Comparison of ENCODE assay signal across 11 mouse cellular contexts in the genomic region with DNA sequence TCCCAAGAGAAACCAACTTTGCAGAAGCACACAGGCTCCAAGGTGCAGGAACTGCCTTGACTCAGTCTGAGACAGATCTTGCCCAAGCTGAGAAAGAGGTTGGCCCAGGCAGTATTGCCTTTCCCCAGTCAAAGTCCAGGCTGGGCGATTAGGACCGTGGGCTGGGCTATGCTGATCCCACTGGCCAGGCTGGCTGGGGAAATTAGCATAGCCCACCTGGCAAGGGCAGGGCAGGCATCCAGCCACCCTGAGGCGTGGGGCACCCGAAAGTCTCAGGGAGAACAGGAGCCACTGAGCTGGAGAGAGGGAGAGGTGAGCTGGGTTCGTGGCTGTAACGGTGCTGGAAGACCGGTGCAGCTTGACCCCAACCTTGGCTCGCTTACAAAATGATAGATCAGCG. TPM values are rescaled to one million over a fixed set of nuclear protein-coding genes. Genes with fewer than 3 reads are reported as not detected.
A peak's percentile ranks its signal among the peaks of the same experiment; 100 is the strongest.
DNase-seq lines count a peak whose midpoint lies in the region; ATAC-seq lines count a peak whose summit lies in the region.
"Had no signal": no experiment of that assay in that cellular context is flagged by ENCODE, and none has a peak within 500 bp of the region (broad histone marks: within the 10 kb centered on the region; RNA-seq: fewer than 3 reads in every experiment).

No protein-coding gene starts in this region.

- peaks cover 5% of the 10 kb centered on the region; the same call in 1 of the 2 replicates for H3K4me1 ChIP-seq in hindbrain, embryonic 13.5 days (replicated peaks)
- H3K4me1 ChIP-seq in hindbrain, embryonic 11.5 days (replicated peaks; ENCODE audit: control insufficient read depth, insufficient read depth, low read length): no peaks in the 10 kb centered on the region
- peaks cover 5% of the 10 kb centered on the region for H3K4me1 ChIP-seq in neural tube, embryonic 15.5 days
- H3K4me1 ChIP-seq in intestine, embryonic 16.5 days (ENCODE audit: control insufficient read depth, insufficient read depth, low read length): peaks cover 13% of the 10 kb centered on the region; the same call in 1 of the 2 replicates

- WGBS in hindbrain, embryonic 13.5 days: 37% methylated on average over 9 of the region's 9 CpGs
- 41% methylated on average over 9 of the region's 9 CpGs for WGBS in hindbrain, embryonic 11.5 days
- WGBS in neural tube, embryonic 15.5 days: 34% methylated on average over 9 of the region's 9 CpGs
- WGBS in intestine, embryonic 16.5 days: 26% methylated on average over 9 of the region's 9 CpGs

- no peak overlapping the region for H3K9ac ChIP-seq in hindbrain, embryonic 13.5 days
- H3K9ac ChIP-seq in hindbrain, embryonic 11.5 days (ENCODE audit: low read depth, low read length): no peak overlapping the region
- H3K9ac ChIP-seq in neural tube, embryonic 15.5 days (replicated peaks): no peak overlapping the region
- peak overlapping the region; percentile 40; the same call in 1 of the 2 replicates for H3K9ac ChIP-seq in intestine, embryonic 16.5 days (ENCODE audit: low read depth, low read length)
- H3K9ac ChIP-seq: liver, embryonic 14.5 days; neural tube, embryonic 13.5 days had no signal

- peak overlapping the region; percentile 19; the same call in 1 of the 2 replicates for H3K4me2 ChIP-seq in hindbrain, embryonic 13.5 days
- H3K4me2 ChIP-seq in hindbrain, embryonic 11.5 days (replicated peaks; ENCODE audit: low read depth, low read length): no peak overlapping the region
- H3K4me2 ChIP-seq in neural tube, embryonic 15.5 days: peak overlapping the region; percentile 40
- H3K4me2 ChIP-seq in intestine, embryonic 16.5 days (ENCODE audit: low read depth, low read length): peak overlapping the region; percentile 50
- H3K4me2 ChIP-seq: neural tube, embryonic 13.5 days had no signal

- H3K9me3 ChIP-seq in hindbrain, embryonic 13.5 days: no peaks in the 10 kb centered on the region
- no peaks in the 10 kb centered on the region for H3K9me3 ChIP-seq in hindbrain, embryonic 11.5 days (ENCODE audit: control insufficient read depth, low read length)
- no peaks in the 10 kb centered on the region for H3K9me3 ChIP-seq in neural tube, embryonic 15.5 days (replicated peaks)
- H3K9me3 ChIP-seq in intestine, embryonic 16.5 days (ENCODE audit: control insufficient read depth, low read length): no peaks in the 10 kb centered on the region
- H3K9me3 ChIP-seq: neural tube, embryonic 13.5 days had no signal

- no peak overlapping the region for H3K4me3 ChIP-seq in hindbrain, embryonic 13.5 days
- no peak overlapping the region for H3K4me3 ChIP-seq in hindbrain, embryonic 11.5 days (ENCODE audit: low read depth, low read length)
- H3K4me3 ChIP-seq in neural tube, embryonic 15.5 days (replicated peaks): no peak overlapping the region
- peak overlapping the region; percentile 22 for H3K4me3 ChIP-seq in intestine, embryonic 16.5 days (ENCODE audit: low read length)
- H3K4me3 ChIP-seq: neural tube, embryonic 13.5 days had no signal

- H3K27ac ChIP-seq in hindbrain, embryonic 13.5 days: no peak overlapping the region
- H3K27ac ChIP-seq in hindbrain, embryonic 11.5 days (ENCODE audit: low read depth, low read length): no peak overlapping the region
- no peak overlapping the region for H3K27ac ChIP-seq in neural tube, embryonic 15.5 days (replicated peaks)
- peak overlapping the region; percentile 57 for H3K27ac ChIP-seq in intestine, embryonic 16.5 days (ENCODE audit: low read length)
- H3K27ac ChIP-seq: liver, embryonic 14.5 days; neural tube, embryonic 13.5 days had no signal

- H3K36me3 ChIP-seq in hindbrain, embryonic 13.5 days: no peaks in the 10 kb centered on the region
- H3K36me3 ChIP-seq in hindbrain, embryonic 11.5 days (ENCODE audit: control insufficient read depth, insufficient read depth, low read length): no peaks in the 10 kb centered on the region
- H3K36me3 ChIP-seq in neural tube, embryonic 15.5 days: no peaks in the 10 kb centered on the region
- H3K36me3 ChIP-seq in intestine, embryonic 16.5 days (ENCODE audit: control insufficient read depth, insufficient read depth, low read length): no peaks in the 10 kb centered on the region
- H3K36me3 ChIP-seq: neural tube, embryonic 13.5 days had no signal

- 0 out of 2 replicates have a peak, but pooled peaks cover 6% of the 10 kb centered on the region for H3K27me3 ChIP-seq in hindbrain, embryonic 13.5 days
- no peaks in the 10 kb centered on the region for H3K27me3 ChIP-seq in hindbrain, embryonic 11.5 days (ENCODE audit: control insufficient read depth, insufficient read depth, low read length)
- H3K27me3 ChIP-seq in neural tube, embryonic 15.5 days (replicated peaks): 0 out of 2 replicates have a peak, but pooled peaks cover 2% of the 10 kb centered on the region
- no peaks in the 10 kb centered on the region for H3K27me3 ChIP-seq in intestine, embryonic 16.5 days (replicated peaks; ENCODE audit: control insufficient read depth, insufficient read depth, low read length)
- H3K27me3 ChIP-seq: neural tube, embryonic 13.5 days had no signal

- no peak for DNase-seq in hindbrain, embryonic 11.5 days (ENCODE audit: low spot score)
- no peak for DNase-seq in neural tube, embryonic 10.5 days (ENCODE audit: extremely low spot score, low spot score)
- DNase-seq in yolk sac, embryonic 10.5 days (ENCODE audit: low spot score): peak; percentile 13
- DNase-seq in cerebellum, adult 11 months: no peak
- DNase-seq in adrenal gland, postnatal 36 days: no peak

- peak; percentile 49; the same call in 1 of the 2 replicates for ATAC-seq in hindbrain, embryonic 13.5 days (ENCODE audit: low FRiP score)
- ATAC-seq in hindbrain, embryonic 11.5 days (ENCODE audit: low FRiP score): no peak
- ATAC-seq in neural tube, embryonic 15.5 days (ENCODE audit: low FRiP score): peak; percentile 23; the same call in 1 of the 2 replicates
- ATAC-seq in intestine, embryonic 16.5 days: peak; percentile 93

RNA-seq across cellular contexts. Expression of gene Srp9, which starts 15.4 kb away (rescaled TPM):
- 140 and 146 TPM in 2 replicates for polyA plus RNA-seq in hindbrain, embryonic 13.5 days (2015; fragmentation: Nextera tagmentation; extraction: Ambion mirVana)
- polyA plus RNA-seq in hindbrain, embryonic 11.5 days (2014; fragmentation: Nextera tagmentation; extraction: Ambion mirVana): 179 and 180 TPM in 2 replicates
- polyA plus RNA-seq in neural tube, embryonic 15.5 days (2015; fragmentation: Nextera tagmentation; extraction: Ambion mirVana): 132 and 140 TPM in 2 replicates
- polyA plus RNA-seq in intestine, embryonic 16.5 days (2015; fragmentation: Nextera tagmentation; extraction: Ambion mirVana): 135 and 142 TPM in 2 replicates
- 10 to 100 TPM; 57.1 to 72.5 TPM for total RNA-seq in adrenal gland, postnatal 36 days (2021)

RNA-seq across cellular contexts. Expression of gene Vmn1r1, which starts 24.3 kb away (rescaled TPM):
- not detected in 2 replicates for polyA plus RNA-seq in hindbrain, embryonic 13.5 days (2015; fragmentation: Nextera tagmentation; extraction: Ambion mirVana)
- polyA plus RNA-seq in hindbrain, embryonic 11.5 days (2014; fragmentation: Nextera tagmentation; extraction: Ambion mirVana): not detected in 2 replicates
- polyA plus RNA-seq in neural tube, embryonic 15.5 days (2015; fragmentation: Nextera tagmentation; extraction: Ambion mirVana): not detected in 2 replicates
- not detected in 2 replicates for polyA plus RNA-seq in intestine, embryonic 16.5 days (2015; fragmentation: Nextera tagmentation; extraction: Ambion mirVana)
- total RNA-seq in adrenal gland, postnatal 36 days (2021): not detected
- total RNA-seq: adrenal gland, postnatal 10 days had no signal
- polyA plus RNA-seq: liver, embryonic 14.5 days; neural tube, embryonic 13.5 days had no signal
